Mouse (Mus musculus) liver, adult 2 months (tissue): ENCODE results near the gene Tbc1d22a. TPM values are rescaled to one million over a fixed set of nuclear protein-coding genes. Genes with fewer than 3 reads are reported as not detected.

Source experiments
- DNase-seq: peaks from one replicate; pipeline ENCODE4 v3.0.0-alpha.2; 2011; ENCODE audit warnings: low read depth, low spot score; ENCODE audit errors: extremely low read depth
- H3K27ac ChIP-seq: fragments of 200-500 bp; replicated peaks from 2 replicates; pipeline ENCODE4 v1.5.1; 2012; ENCODE audit warnings: low read depth, mild to moderate bottlenecking, control low read depth, inconsistent platforms, low read length; ENCODE audit not compliant: insufficient read depth
- H3K27me3 ChIP-seq: fragments of 200-500 bp; 2 replicates; pipeline ENCODE4 v1.6.1; 2012; ENCODE audit warnings: mild to moderate bottlenecking, moderate library complexity, low read length, inconsistent platforms; ENCODE audit not compliant: control insufficient read depth, insufficient read depth
- H3K36me3 ChIP-seq: fragments of 200-500 bp; 2 replicates; pipeline ENCODE4 v1.6.1; 2012; ENCODE audit warnings: low read length, inconsistent platforms; ENCODE audit not compliant: control insufficient read depth, insufficient read depth
- H3K4me1 ChIP-seq: fragments of 200-500 bp; 2 replicates; pipeline ENCODE4 v1.6.1; 2011; ENCODE audit warnings: low read length; ENCODE audit not compliant: control insufficient read depth, insufficient read depth
- H3K4me3 ChIP-seq: fragments of 200-500 bp; 2 replicates; pipeline ENCODE4 v1.5.1; 2011; ENCODE audit warnings: low read depth, mild to moderate bottlenecking, control low read depth, low read length, moderate library complexity; ENCODE audit not compliant: insufficient read depth
- H3K79me2 ChIP-seq: fragments of 200-500 bp; 2 replicates; pipeline ENCODE4 v1.6.1; 2012; ENCODE audit warnings: inconsistent platforms, mild to moderate bottlenecking, low read length, moderate library complexity; ENCODE audit not compliant: control insufficient read depth, insufficient read depth
- H3K9ac ChIP-seq: fragments of 200-500 bp; 2 replicates; pipeline ENCODE4 v1.6.1; 2012; ENCODE audit warnings: low read depth, mild to moderate bottlenecking, control low read depth, inconsistent platforms, low read length
- CTCF ChIP-seq: fragments of 200-500 bp; IDR thresholded peaks from 2 replicates; pipeline ENCODE4 v1.5.1; 2011; ENCODE audit warnings: low read depth, low read length, control low read depth
- POLR2A ChIP-seq: fragments of 200-500 bp; IDR thresholded peaks from 2 replicates; pipeline ENCODE4 v1.6.1; 2011; ENCODE audit warnings: low read length, control low read depth; ENCODE audit not compliant: insufficient read depth; ENCODE audit errors: extremely low read depth
- WGBS: fragments of 180-500 bp; shearing (Covaris S2); methylation state at CpG from one replicate; pipeline ENCODE4 v1.1.7; 2018; 5-methylcytosine and 5-hydroxymethylcytosine counted together
- polyA plus RNA-seq: library from polyadenylated mRNA; depleted of rRNA; stranded (reverse); fragments of >200 nt; gene quantifications from 2 replicates; pipeline ENCODE4 v1.2.3, GENCODE M21; 2012
- total RNA-seq: library from RNA; depleted of rRNA; stranded (reverse); fragments of >200 nt; gene quantifications from 2 replicates; pipeline ENCODE4 v1.2.3, GENCODE M21; 2014

Gene Tbc1d22a
- total and polyA plus RNA-seq, 2 experiments, result 9.6 to 14.3 TPM

GRCm38 (mm10) chr15:86290074-86290473 is 75.8 kb downstream of the Tbc1d22a start:
- Histone ChIP-seq H3K27me3 (no peaks in the 10 kb centered on the region), H3K4me3 (no peak overlapping the region), H3K36me3 (no peaks in the 10 kb centered on the region), H3K79me2 (no peaks in the 10 kb centered on the region; the same call in 1 of the 2 replicates), H3K9ac (no peak overlapping the region), H3K4me1 (no peaks in the 10 kb centered on the region), H3K27ac (no peak overlapping the region)
- no peak for TF ChIP-seq POLR2A
- no peak for TF ChIP-seq CTCF
- WGBS, result 87% methylated on average over 3 of the region's 3 CpGs
- DNase-seq, result no peak

GRCm38 (mm10) chr15:86292288-86292687 is 78.0 kb downstream of the Tbc1d22a start:
- no peaks in the 10 kb centered on the region for H3K4me1 ChIP-seq
- TF ChIP-seq CTCF (no peak), POLR2A (no peak)
- H3K4me3 ChIP-seq, result no peak overlapping the region
- H3K27me3 ChIP-seq, result no peaks in the 10 kb centered on the region
- H3K27ac ChIP-seq, result no peak overlapping the region
- H3K36me3 ChIP-seq, result no peaks in the 10 kb centered on the region
- no peak for DNase-seq
- H3K9ac ChIP-seq, result no peak overlapping the region
- no peaks in the 10 kb centered on the region for H3K79me2 ChIP-seq
- WGBS, result 85% methylated on average over 6 of the region's 6 CpGs

DNA sequence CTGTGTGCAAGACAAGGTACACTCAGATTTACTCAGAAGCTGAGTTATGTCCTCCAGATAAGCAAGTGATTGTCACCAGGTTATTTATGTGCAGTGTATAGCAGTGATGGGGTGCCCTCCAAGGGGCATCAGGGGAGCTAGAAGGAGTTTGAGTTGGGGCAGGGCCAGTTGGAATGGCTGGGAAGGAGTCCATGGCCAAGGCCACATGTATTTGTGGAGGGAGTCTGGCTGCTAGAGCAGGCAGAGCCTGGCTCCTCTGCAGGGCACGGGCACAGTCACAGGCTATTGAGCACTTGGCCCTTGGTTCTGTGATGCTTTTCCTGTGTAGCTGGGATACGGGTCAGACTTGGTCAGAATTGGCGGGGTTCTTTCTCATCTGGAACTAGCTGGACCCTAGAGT is 80.2 kb downstream of the Tbc1d22a start:
- 88% methylated on average over 3 of the region's 3 CpGs for WGBS
- Histone ChIP-seq H3K4me3 (no peak overlapping the region), H3K79me2 (no peaks in the 10 kb centered on the region), H3K4me1 (no peaks in the 10 kb centered on the region), H3K36me3 (no peaks in the 10 kb centered on the region), H3K27ac (no peak overlapping the region), H3K27me3 (no peaks in the 10 kb centered on the region), H3K9ac (no peak overlapping the region)
- TF ChIP-seq CTCF, result no peak
- TF ChIP-seq POLR2A, result no peak
- no peak for DNase-seq

DNA sequence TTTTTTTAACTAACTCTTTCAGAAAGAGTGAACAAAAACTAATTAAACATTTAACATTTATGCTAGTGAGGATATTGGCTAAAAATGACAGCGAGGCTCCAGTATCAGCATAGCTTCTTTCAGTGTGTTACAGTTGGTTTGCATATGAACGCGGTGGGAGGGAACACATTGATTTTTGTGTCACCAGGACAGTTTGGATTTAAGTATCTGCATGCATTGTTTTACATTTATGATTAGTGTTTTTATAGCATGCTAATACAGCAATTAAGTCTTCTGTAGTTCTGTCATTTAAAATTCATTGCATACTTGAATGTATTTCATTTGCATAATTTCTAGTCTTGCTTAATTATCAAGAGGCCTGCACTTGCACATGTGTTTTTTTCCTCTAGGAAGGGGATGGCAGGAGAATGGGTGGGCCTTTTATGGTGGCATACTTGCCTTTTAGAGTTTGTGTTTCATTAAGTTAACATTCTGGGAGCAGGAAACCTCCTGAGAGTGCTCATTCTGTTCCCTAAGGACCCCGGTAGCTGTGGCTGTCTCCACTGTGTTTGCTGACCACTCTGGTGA is 81.5 kb downstream of the Tbc1d22a start:
- TF ChIP-seq CTCF (no peak), POLR2A (no peak)
- no peaks in the 10 kb centered on the region for H3K79me2 ChIP-seq
- H3K9ac ChIP-seq, result no peak overlapping the region
- H3K4me1 ChIP-seq, result no peaks in the 10 kb centered on the region
- no peaks in the 10 kb centered on the region for H3K27me3 ChIP-seq
- H3K27ac ChIP-seq, result no peak overlapping the region
- WGBS, result 56% methylated on average over 4 of the region's 4 CpGs
- H3K4me3 ChIP-seq, result no peak overlapping the region
- no peaks in the 10 kb centered on the region for H3K36me3 ChIP-seq
- no peak for DNase-seq

DNA sequence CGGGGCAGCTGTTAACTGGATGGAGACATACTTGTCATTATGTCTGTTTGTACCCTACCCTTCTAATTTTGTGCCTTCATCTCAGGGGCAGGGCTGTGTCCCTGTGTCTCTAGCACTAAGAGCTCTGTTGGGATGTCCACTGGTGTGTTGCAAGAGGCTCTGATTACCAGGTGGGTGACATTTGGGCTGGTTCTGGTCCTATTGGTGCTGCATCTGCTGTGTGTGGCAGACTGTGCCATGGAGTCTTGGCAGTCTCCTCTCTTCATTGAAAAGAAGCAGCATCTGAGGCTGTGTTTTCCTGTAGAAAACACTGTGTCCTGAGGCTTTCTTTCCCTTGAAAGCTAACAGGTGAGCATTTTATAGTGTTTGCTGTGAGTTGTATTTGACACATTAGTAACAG is 83.0 kb downstream of the Tbc1d22a start:
- H3K36me3 ChIP-seq, result no peaks in the 10 kb centered on the region; the same call in 1 of the 2 replicates
- no peak for TF ChIP-seq POLR2A
- TF ChIP-seq CTCF, result no peak
- WGBS, result 100% methylated on average over 1 of the region's 1 CpGs
- no peaks in the 10 kb centered on the region for H3K79me2 ChIP-seq
- no peak for DNase-seq
- H3K9ac ChIP-seq, result no peak overlapping the region
- no peaks in the 10 kb centered on the region for H3K4me1 ChIP-seq
- no peak overlapping the region for H3K27ac ChIP-seq
- H3K27me3 ChIP-seq, result no peaks in the 10 kb centered on the region
- H3K4me3 ChIP-seq, result no peak overlapping the region

- 97% methylated on average over 1 of the region's 1 CpGs for WGBS
- no peak for DNase-seq
These were observed 89.6 kb downstream of the Tbc1d22a start for GRCm38 (mm10) chr15:86303876-86304275.

More at GRCm38 (mm10) chr15:86303876-86304275, 89.6 kb downstream of the Tbc1d22a start:
- Histone ChIP-seq H3K27me3 (no peaks in the 10 kb centered on the region), H3K36me3 (no peaks in the 10 kb centered on the region; the same call in 1 of the 2 replicates), H3K4me3 (no peak overlapping the region), H3K79me2 (no peaks in the 10 kb centered on the region), H3K27ac (no peak overlapping the region), H3K9ac (no peak overlapping the region), H3K4me1 (no peaks in the 10 kb centered on the region)
- TF ChIP-seq CTCF, result no peak
- TF ChIP-seq POLR2A, result no peak
